Mouse (Mus musculus) myocyte (in vitro differentiated cells): ENCODE measurements around the gene BC048562.

Source experiments
- E2F4 ChIP-seq: IDR thresholded peaks from one replicate; pipeline ENCODE4 v1.6.1; 2011; ENCODE audit warnings: mild to moderate bottlenecking, control low read depth, moderate library complexity; ENCODE audit not compliant: insufficient read depth
- MAX ChIP-seq: IDR thresholded peaks from one replicate; pipeline ENCODE4 v1.6.1; 2011; ENCODE audit warnings: low read depth, mild to moderate bottlenecking, control low read depth
- MYOD1 ChIP-seq, 3 experiments: IDR thresholded peaks; one replicate each; pipeline ENCODE4 v1.6.1; 2011; ENCODE audit warnings: control low read depth in 2 of 3, low read depth in 2 of 3, mild to moderate bottlenecking in 2 of 3, moderate library complexity in 1 of 3; ENCODE audit not compliant: insufficient read length in 2 of 3, control insufficient read depth in 1 of 3
- POLR2A ChIP-seq: IDR thresholded peaks from one replicate; pipeline ENCODE4 v1.6.1; 2011; ENCODE audit warnings: low read depth, mild to moderate bottlenecking, control low read depth, moderate library complexity; ENCODE audit not compliant: insufficient read length
- POLR2AphosphoS2 ChIP-seq: IDR thresholded peaks from one replicate; pipeline ENCODE4 v1.6.1; 2011; ENCODE audit warnings: low read depth, control low read depth; ENCODE audit not compliant: insufficient read length
- SRF ChIP-seq: IDR thresholded peaks from one replicate; pipeline ENCODE4 v1.6.1; 2011; ENCODE audit warnings: low read depth; ENCODE audit not compliant: control insufficient read depth, insufficient read length
- USF1 ChIP-seq: IDR thresholded peaks from one replicate; pipeline ENCODE4 v1.6.1; 2011; ENCODE audit warnings: low read depth, mild to moderate bottlenecking, control low read depth, moderate library complexity

DNA sequence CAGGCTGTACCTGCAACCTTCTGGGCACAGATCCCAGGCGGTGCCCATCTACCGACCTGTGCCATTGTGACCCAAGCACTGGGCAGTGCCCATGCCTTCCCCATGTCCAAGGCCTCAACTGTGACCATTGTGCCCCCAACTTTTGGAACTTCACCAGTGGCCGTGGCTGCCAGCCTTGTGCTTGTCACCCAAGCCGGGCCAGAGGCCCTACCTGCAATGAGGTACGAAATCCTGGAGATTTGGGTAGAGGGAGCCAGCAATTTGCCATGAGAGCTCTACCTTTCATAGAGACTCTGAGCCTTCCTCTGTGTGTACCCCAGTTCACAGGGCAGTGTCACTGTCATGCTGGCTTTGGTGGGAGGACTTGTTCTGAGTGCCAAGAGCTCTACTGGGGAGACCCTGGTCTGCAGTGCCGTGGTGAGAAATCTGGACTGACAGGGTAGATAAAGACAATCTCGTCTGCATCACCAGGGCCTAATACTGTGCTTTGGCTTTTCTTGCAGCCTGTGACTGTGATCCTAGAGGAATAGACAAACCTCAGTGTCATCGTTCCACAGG is 50.8 kb downstream of the BC048562 start:
- TF ChIP-seq POLR2AphosphoS2 = no peak
- no peak for TF ChIP-seq POLR2A
- TF ChIP-seq MAX = no peak
- TF ChIP-seq USF1 = no peak
- TF ChIP-seq MYOD1 (IDR thresholded peaks at IDR 0.05; ENCODE audit: control insufficient read depth in 1 of 3, insufficient read length in 2 of 3, low read depth in 2 of 3) = no peak
- no peak for TF ChIP-seq SRF
- no peak for TF ChIP-seq E2F4
